Mouse (Mus musculus) ES-E14 (cell line): Measurements from ENCODE around the gene Ppp4r3a. TPM values are rescaled to one million over a fixed set of nuclear protein-coding genes. Genes with fewer than 3 reads are reported as not detected.
A peak's percentile ranks its signal among the peaks of the same experiment; 100 is the strongest.

Experiments used
- DNase-seq: peaks from one replicate; pipeline ENCODE4 v3.0.0-alpha.2; 2013; ENCODE audit warnings: low read depth, low spot score
- H3K27ac ChIP-seq: 2 replicates; pipeline ENCODE4 v1.5.1; 2012; ENCODE audit warnings: low read depth, mild to moderate bottlenecking, low read length, moderate library complexity, mixed read lengths; ENCODE audit not compliant: poor library complexity, insufficient read depth, severe bottlenecking
- H3K36me3 ChIP-seq: 2 replicates; pipeline ENCODE4 v1.6.1; 2012; ENCODE audit warnings: mild to moderate bottlenecking, low read length, moderate library complexity, mixed read lengths; ENCODE audit not compliant: control insufficient read depth, poor library complexity, insufficient read depth, severe bottlenecking
- H3K4me1 ChIP-seq, 2 experiments: fragments of 150-350 bp in 1 of 2; sonication (generic) in 1 of 2; 2 replicates each; pipeline ENCODE4 v1.6.1; 2012; ENCODE audit warnings: low read length in 2 of 2, mild to moderate bottlenecking in 1 of 2, mixed read lengths in 1 of 2; ENCODE audit not compliant: control insufficient read depth in 2 of 2, insufficient read depth in 2 of 2, poor library complexity in 1 of 2
- H3K4me3 ChIP-seq, 2 experiments: fragments of 150-350 bp in 1 of 2; sonication (generic) in 1 of 2; 2 replicates each; pipeline ENCODE4 v1.5.1; 2012; ENCODE audit warnings: low read length in 2 of 2, low read depth in 1 of 2, mild to moderate bottlenecking in 1 of 2, mixed read lengths in 1 of 2; ENCODE audit not compliant: insufficient read depth in 1 of 2, poor library complexity in 1 of 2, severe bottlenecking in 1 of 2
- H3K9ac ChIP-seq: 2 replicates; pipeline ENCODE4 v1.6.1; 2012; ENCODE audit warnings: low read depth, mild to moderate bottlenecking, low read length, mixed read lengths; ENCODE audit not compliant: poor library complexity, insufficient read depth, severe bottlenecking
- H3K9me3 ChIP-seq: fragments of 150-350 bp; sonication (generic); 2 replicates; pipeline ENCODE4 v1.6.1; 2012; ENCODE audit warnings: low read depth, mild to moderate bottlenecking, low read length; ENCODE audit not compliant: control insufficient read depth, insufficient read depth
- CHD2 ChIP-seq: IDR thresholded peaks from 2 replicates; pipeline ENCODE4 v1.6.1; 2014; ENCODE audit warnings: mild to moderate bottlenecking, low read depth, low read length, inconsistent platforms
- HCFC1 ChIP-seq: IDR thresholded peaks from 2 replicates; pipeline ENCODE4 v1.6.1; 2012; ENCODE audit warnings: low read length, inconsistent platforms, borderline replicate concordance; ENCODE audit not compliant: insufficient read depth
- MAFK ChIP-seq: IDR thresholded peaks from 2 replicates; pipeline ENCODE4 v1.6.1; 2014; ENCODE audit warnings: mild to moderate bottlenecking, low read depth, low read length, inconsistent platforms; ENCODE audit not compliant: insufficient read depth
- ZC3H11A ChIP-seq: IDR thresholded peaks from 2 replicates; pipeline ENCODE4 v1.6.1; 2012; ENCODE audit warnings: low read depth, mild to moderate bottlenecking, inconsistent platforms, low read length, borderline replicate concordance
- ZNF384 ChIP-seq: IDR thresholded peaks from 2 replicates; pipeline ENCODE4 v1.6.1; 2012; ENCODE audit warnings: low read depth, low read length, inconsistent platforms
- in situ Hi-C, 2 experiments: fragments of 600-800 bp; cut with MboI; formaldehyde crosslinking; loops; one replicate each; pipeline ENCODE4 v1.15.1; 2025; ENCODE audit warnings: low sequenced_read_pairs in 2 of 2, inconsistent platforms in 1 of 2; ENCODE audit not compliant: unreplicated experiment in 2 of 2
- total RNA-seq: library from RNA; depleted of rRNA; stranded (reverse); fragments of 300-350 nt; gene quantifications from 2 replicates; pipeline ENCODE4 v1.2.3, GENCODE M21; 2012

Ppp4r3a gene
- total RNA-seq, 1 experiment = 87.1 TPM

GRCm38 (mm10) chr12:101007427-101007826 is 76.1 kb downstream of the Ppp4r3a start:
- Histone ChIP-seq H3K36me3 (peaks cover 8% of the 10 kb centered on the region; the same call in 1 of the 2 replicates), H3K9ac (peak overlapping the region; percentile 10; the same call in 1 of the 2 replicates), H3K4me1 (peaks cover 24 to 65% of the 10 kb centered on the region in 2 experiments), H3K4me3 (0 out of 4 replicates have a peak overlapping the region, but pooled peaks of 1 of the 2 experiments have one; percentile 6), H3K27ac (no peak overlapping the region), H3K9me3 (no peaks in the 10 kb centered on the region)
- no peak for DNase-seq
- no peak for TF ChIP-seq MAFK
- in situ Hi-C loops = no loop called here

- no peak for TF ChIP-seq ZC3H11A
- Histone ChIP-seq H3K9me3 (no peaks in the 10 kb centered on the region), H3K27ac (no peak overlapping the region), H3K9ac (no peak overlapping the region), H3K4me3 (no peak overlapping the region), H3K36me3 (peaks cover 8% of the 10 kb centered on the region; the same call in 1 of the 2 replicates), H3K4me1 (peaks cover 24 to 62% of the 10 kb centered on the region in 2 experiments)
- in situ Hi-C loops = no loop called here
- DNase-seq = no peak
Measured at GRCm38 (mm10) chr12:101005665-101006420, 77.7 kb downstream of the Ppp4r3a start.

GRCm38 (mm10) chr12:101004982-101005381 is 78.5 kb downstream of the Ppp4r3a start:
- peaks cover 19 to 59% of the 10 kb centered on the region in 2 experiments for H3K4me1 ChIP-seq
- H3K9me3 ChIP-seq = no peaks in the 10 kb centered on the region
- H3K27ac ChIP-seq = no peak overlapping the region
- H3K4me3 ChIP-seq = no peak overlapping the region
- in situ Hi-C loops = no loop called here
- TF ChIP-seq ZNF384 = no peak
- no peak for TF ChIP-seq HCFC1
- TF ChIP-seq ZC3H11A = no peak
- TF ChIP-seq CHD2 = no peak
- no peak for TF ChIP-seq MAFK
- H3K36me3 ChIP-seq = peaks cover 10% of the 10 kb centered on the region; the same call in 1 of the 2 replicates
- DNase-seq = no peak
- no peak overlapping the region for H3K9ac ChIP-seq

GRCm38 (mm10) chr12:101002801-101003513 is 80.5 kb downstream of the Ppp4r3a start:
- H3K9me3 ChIP-seq = no peaks in the 10 kb centered on the region
- peaks cover 19 to 62% of the 10 kb centered on the region in 2 experiments for H3K4me1 ChIP-seq
- H3K9ac ChIP-seq = no peak overlapping the region
- in situ Hi-C loops = no loop called here
- H3K36me3 ChIP-seq = peaks cover 10% of the 10 kb centered on the region; the same call in 1 of the 2 replicates
- no peak overlapping the region for H3K27ac ChIP-seq
- DNase-seq = no peak
- TF ChIP-seq HCFC1 (no peak), CHD2 (no peak), MAFK (no peak), ZNF384 (no peak), ZC3H11A (no peak)
- H3K4me3 ChIP-seq = no peak overlapping the region
